Mouse (Mus musculus) activated CD4-positive, CD25-positive, alpha-beta regulatory T cell, adult 4 months (primary cell): ENCODE results near the gene Timp3. TPM values are rescaled to one million over a fixed set of nuclear protein-coding genes. Genes with fewer than 3 reads are reported as not detected.

Experiments used
- ATAC-seq: one replicate; pipeline ENCODE4 v1.8.0; 2017
- polyA plus RNA-seq, 2 experiments: library from polyadenylated mRNA; unstranded; fragments of 100-300 nt; shearing (Covaris generic); gene quantifications; one replicate each; pipeline ENCODE4 v1.2.1; 2017

The Timp3 gene
- polyA plus RNA-seq, 2 experiments from 2014 or later, result not detected

GRCm38 (mm10) chr10:86298326-86298725, 1.8 kb upstream of the Timp3 start:
- no peak for ATAC-seq

- no peak for ATAC-seq
Measured at GRCm38 (mm10) chr10:86299795-86300194, 377 bp upstream of the Timp3 start.

GRCm38 (mm10) chr10:86301117-86301490, 932 bp downstream of the Timp3 start:
- no peak for ATAC-seq

- no peak for ATAC-seq
Measured at GRCm38 (mm10) chr10:86301593-86302317, 1.6 kb downstream of the Timp3 start.

- no peak for ATAC-seq
Measured at GRCm38 (mm10) chr10:86302318-86302648, 2.1 kb downstream of the Timp3 start.

GRCm38 (mm10) chr10:86302761-86303494, 2.8 kb downstream of the Timp3 start:
- ATAC-seq, result no peak

- ATAC-seq, result no peak
Measured at GRCm38 (mm10) chr10:86303495-86303876, 3.3 kb downstream of the Timp3 start.

GRCm38 (mm10) chr10:86304583-86304982, 4.4 kb downstream of the Timp3 start:
- no peak for ATAC-seq

GRCm38 (mm10) chr10:86307235-86307634, 7.1 kb downstream of the Timp3 start:
- no peak for ATAC-seq

- no peak for ATAC-seq
Measured at GRCm38 (mm10) chr10:86310527-86310926, 10.4 kb downstream of the Timp3 start.

- no peak for ATAC-seq
Measured at GRCm38 (mm10) chr10:86312976-86313375, 12.8 kb downstream of the Timp3 start.

GRCm38 (mm10) chr10:86313448-86313847, 13.3 kb downstream of the Timp3 start:
- no peak for ATAC-seq

- ATAC-seq, result no peak
Measured at GRCm38 (mm10) chr10:86315513-86315912, 15.3 kb downstream of the Timp3 start.

GRCm38 (mm10) chr10:86317633-86318032, 17.5 kb downstream of the Timp3 start:
- ATAC-seq, result no peak

- no peak for ATAC-seq
Measured at GRCm38 (mm10) chr10:86318552-86319140, 18.5 kb downstream of the Timp3 start.

GRCm38 (mm10) chr10:86319526-86319925, 19.4 kb downstream of the Timp3 start:
- ATAC-seq, result no peak

GRCm38 (mm10) chr10:86320204-86320603, 20.0 kb downstream of the Timp3 start:
- ATAC-seq, result no peak

GRCm38 (mm10) chr10:86321194-86321593, 21.0 kb downstream of the Timp3 start:
- ATAC-seq, result no peak

- no peak for ATAC-seq
Measured at GRCm38 (mm10) chr10:86322006-86322405, 21.8 kb downstream of the Timp3 start.

GRCm38 (mm10) chr10:86323275-86323994, 23.3 kb downstream of the Timp3 start:
- no peak for ATAC-seq

- ATAC-seq, result no peak
Measured at GRCm38 (mm10) chr10:86325272-86325671, 25.1 kb downstream of the Timp3 start.

GRCm38 (mm10) chr10:86328143-86328542, 28.0 kb downstream of the Timp3 start:
- no peak for ATAC-seq

GRCm38 (mm10) chr10:86328691-86329090, 28.5 kb downstream of the Timp3 start:
- ATAC-seq, result no peak
